Mouse (Mus musculus) heart, postnatal 0 days (tissue): ENCODE measurements at regions not wholly inside any gene's neighbourhood (a gene's known extent, or its start where the extent isn't known, plus 50 kb on each side); places are given as distances from the start of the nearest gene placed in this dataset.

Experiments
- CTCF ChIP-seq: IDR thresholded peaks from 2 replicates; pipeline ENCODE4 v1.5.1; 2016; ENCODE audit warnings: antibody characterized with exemption, control low read depth, low read depth
- EP300 ChIP-seq: IDR thresholded peaks from 2 replicates; pipeline ENCODE4 v1.6.1; 2016; ENCODE audit warnings: antibody characterized with exemption, low read depth

GRCm38 (mm10) chr16:92903486-92903885 is 77.5 kb upstream of the Runx1 start:
- TF ChIP-seq CTCF: no peak
- no peak for TF ChIP-seq EP300
